Mouse (Mus musculus): ENCODE measurements at regions not wholly inside any gene's neighbourhood (a gene's known extent, or its start where the extent isn't known, plus 50 kb on each side); places are given as distances from the start of the nearest gene placed in this dataset.

DNA sequence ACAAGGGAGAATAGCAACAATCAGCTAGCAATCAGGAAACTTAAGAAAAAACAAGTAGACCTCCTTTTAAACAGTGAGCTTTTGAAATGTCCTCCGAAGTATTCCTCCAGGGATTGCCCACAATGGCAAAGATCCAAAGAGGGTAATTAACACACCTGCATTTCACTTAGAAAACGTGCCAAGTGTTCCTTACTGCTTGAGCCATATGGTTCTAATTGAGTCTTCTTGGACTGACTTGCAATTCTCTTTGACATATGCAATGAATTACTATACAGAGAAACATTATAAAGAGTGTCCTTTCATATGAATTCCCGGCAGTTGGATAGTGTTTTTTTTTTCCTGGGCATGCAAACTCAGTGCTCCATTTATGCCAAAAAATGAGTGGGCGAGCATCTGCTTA is 79.3 kb upstream of the P2ry10 start:
- TF ChIP-seq EP300 (IDR thresholded peaks at IDR 0.05; ENCODE audit: low read depth) (no peak), CTCF (IDR thresholded peaks at IDR 0.05; ENCODE audit: low read depth) (no peak)

Measured in liver, postnatal 0 days (tissue).